8 mouse cellular contexts compared by ENCODE assay signal in genomic region chr5:130222146-130223004, GRCm38 (mm10). TPM values are rescaled to one million over a fixed set of nuclear protein-coding genes. Genes with fewer than 3 reads are reported as not detected.
DNase-seq lines count a peak whose midpoint lies in the region; ATAC-seq and TF ChIP-seq lines count a peak whose summit lies in the region.

No protein-coding gene starts in this region.

- H3K4me3 ChIP-seq in embryonic facial prominence, embryonic 12.5 days, result peak overlapping the region; percentile 99
- H3K4me3 ChIP-seq in limb, embryonic 11.5 days (ENCODE audit: low read depth, low read length), result peak overlapping the region; percentile 91
- H3K4me3 ChIP-seq in midbrain, embryonic 13.5 days (replicated peaks), result peak overlapping the region; percentile 99
- H3K4me3 ChIP-seq in small intestine, adult 2 months (ENCODE audit: low read depth, low read length), result peak overlapping the region; percentile 93

- WGBS in embryonic facial prominence, embryonic 12.5 days, result under 1% methylated on average over 88 of the region's 88 CpGs
- WGBS in limb, embryonic 11.5 days, result under 1% methylated on average over 81 of the region's 88 CpGs
- WGBS in midbrain, embryonic 13.5 days, result under 1% methylated on average over 88 of the region's 88 CpGs
- WGBS in small intestine, adult 2 months, result under 1% methylated on average over 87 of the region's 88 CpGs

- DNase-seq in 3T3-L1 (ENCODE audit: low read depth, low spot score), result peak; percentile 81
- peak; percentile 93 to 94 for DNase-seq in adrenal gland, postnatal 36 days
- peak; percentile 96 to 99 for DNase-seq in heart, adult 18-20 months
- peak; percentile 96 for DNase-seq in kidney, adult 18-20 months
- peak; percentile 96 for DNase-seq in limb, embryonic 11.5 days (ENCODE audit: low spot score)

- H3K9me3 ChIP-seq in embryonic facial prominence, embryonic 12.5 days, result no peaks in the 10 kb centered on the region
- no peaks in the 10 kb centered on the region for H3K9me3 ChIP-seq in limb, embryonic 11.5 days (ENCODE audit: control insufficient read depth, low read length)
- no peaks in the 10 kb centered on the region for H3K9me3 ChIP-seq in midbrain, embryonic 13.5 days

- peaks cover 14% of the 10 kb centered on the region for H3K4me1 ChIP-seq in embryonic facial prominence, embryonic 12.5 days
- 0 out of 2 replicates have a peak, but pooled peaks cover 5% of the 10 kb centered on the region for H3K4me1 ChIP-seq in limb, embryonic 11.5 days (ENCODE audit: control insufficient read depth, insufficient read depth, low read length)
- peaks cover 25% of the 10 kb centered on the region for H3K4me1 ChIP-seq in midbrain, embryonic 13.5 days (replicated peaks)
- peaks cover 19% of the 10 kb centered on the region; the same call in 1 of the 2 replicates for H3K4me1 ChIP-seq in small intestine, adult 2 months (ENCODE audit: control insufficient read depth, insufficient read depth, insufficient read length, low read length)

- peak; percentile 61 for ATAC-seq in embryonic facial prominence, embryonic 12.5 days (ENCODE audit: insufficient number of reproducible peaks, insufficient read depth, low FRiP score, low TSS enrichment)
- peak; percentile 82 for ATAC-seq in limb, embryonic 11.5 days (ENCODE audit: insufficient number of reproducible peaks, low FRiP score, low TSS enrichment, low read depth)
- peak; percentile 88 for ATAC-seq in midbrain, embryonic 13.5 days

- H3K27ac ChIP-seq in embryonic facial prominence, embryonic 12.5 days, result peak overlapping the region; percentile 85
- H3K27ac ChIP-seq in limb, embryonic 11.5 days (replicated peaks; ENCODE audit: low read depth, low read length), result peak overlapping the region; percentile 45; the same call in 1 of the 2 replicates
- peak overlapping the region; percentile 83 for H3K27ac ChIP-seq in midbrain, embryonic 13.5 days
- H3K27ac ChIP-seq in small intestine, adult 2 months (ENCODE audit: insufficient read depth, low read depth, low read length), result peak overlapping the region; percentile 68; the same call in 1 of the 2 replicates

- peak overlapping the region; percentile 70 for H3K4me2 ChIP-seq in embryonic facial prominence, embryonic 12.5 days (replicated peaks)
- H3K4me2 ChIP-seq in limb, embryonic 11.5 days (ENCODE audit: low read depth, severe bottlenecking), result peak overlapping the region; percentile 64
- H3K4me2 ChIP-seq in midbrain, embryonic 13.5 days (replicated peaks), result peak overlapping the region; percentile 70

- no peak; the same call in 1 of the 2 replicates for TF ChIP-seq CTCF in small intestine, adult 2 months (IDR thresholded peaks at IDR 0.05; ENCODE audit: extremely low read depth, insufficient read length, insufficient replicate concordance, low read depth, low read length)

- peak overlapping the region; percentile 95 for H3K9ac ChIP-seq in embryonic facial prominence, embryonic 12.5 days
- peak overlapping the region; percentile 94 for H3K9ac ChIP-seq in limb, embryonic 11.5 days (ENCODE audit: low read length)
- peak overlapping the region; percentile 97 for H3K9ac ChIP-seq in midbrain, embryonic 13.5 days (replicated peaks)

- no peaks in the 10 kb centered on the region for H3K27me3 ChIP-seq in embryonic facial prominence, embryonic 12.5 days
- H3K27me3 ChIP-seq in limb, embryonic 11.5 days (ENCODE audit: control insufficient read depth, insufficient read depth, low read length), result no peaks in the 10 kb centered on the region
- H3K27me3 ChIP-seq in midbrain, embryonic 13.5 days, result no peaks in the 10 kb centered on the region
- H3K27me3 ChIP-seq in small intestine, adult 2 months (ENCODE audit: control insufficient read depth, insufficient read depth, low read length), result no peaks in the 10 kb centered on the region

- peak; percentile 38; the same call in 1 of the 2 replicates for TF ChIP-seq POLR2A in small intestine, adult 2 months (IDR thresholded peaks at IDR 0.05; ENCODE audit: low read depth, low read length)

- H3K36me3 ChIP-seq in embryonic facial prominence, embryonic 12.5 days, result peaks cover 3% of the 10 kb centered on the region; the same call in 1 of the 2 replicates
- H3K36me3 ChIP-seq in limb, embryonic 11.5 days (ENCODE audit: control insufficient read depth, insufficient read depth, low read length), result no peaks in the 10 kb centered on the region
- no peaks in the 10 kb centered on the region for H3K36me3 ChIP-seq in midbrain, embryonic 13.5 days
- H3K36me3 ChIP-seq in small intestine, adult 2 months (ENCODE audit: control insufficient read depth, insufficient read depth, low read length), result no peaks in the 10 kb centered on the region

RNA-seq across cellular contexts. Expression of gene Tmem248, which starts 5.5 kb away (rescaled TPM):
- 10 to 100 TPM; 68.0 to 74.2 TPM for total RNA-seq in adrenal gland, postnatal 36 days (2021)
- polyA plus RNA-seq in embryonic facial prominence, embryonic 12.5 days (2016; fragmentation: Nextera tagmentation; extraction: Ambion mirVana), result 37.6 and 38.2 TPM in 2 replicates
- total RNA-seq in heart, adult 18-20 months (2021), result 10 to 100 TPM; 37.1 to 39.8 TPM
- 36.0 and 39.2 TPM in 2 replicates for polyA plus RNA-seq in limb, embryonic 11.5 days (2014; fragmentation: Nextera tagmentation; extraction: Ambion mirVana)
- 22.7 and 24.0 TPM in 2 replicates for polyA plus RNA-seq in midbrain, embryonic 13.5 days (2015; fragmentation: Nextera tagmentation; extraction: Ambion mirVana)
- polyA plus RNA-seq in small intestine, adult 2 months (2012; rRNA removed), result 18.7 and 23.6 TPM in 2 replicates

RNA-seq across cellular contexts. Expression of gene Sbds, which starts 33.0 kb away (rescaled TPM):
- total RNA-seq in adrenal gland, postnatal 36 days (2021), result 100 to 1,000 TPM; 109 TPM
- 67.2 and 67.7 TPM in 2 replicates for polyA plus RNA-seq in embryonic facial prominence, embryonic 12.5 days (2016; fragmentation: Nextera tagmentation; extraction: Ambion mirVana)
- total RNA-seq in heart, adult 18-20 months (2021), result 10 to 100 TPM; 52.0 to 55.9 TPM
- polyA plus RNA-seq in limb, embryonic 11.5 days (2014; fragmentation: Nextera tagmentation; extraction: Ambion mirVana), result 61.3 and 63.3 TPM in 2 replicates
- 61.2 and 63.6 TPM in 2 replicates for polyA plus RNA-seq in midbrain, embryonic 13.5 days (2015; fragmentation: Nextera tagmentation; extraction: Ambion mirVana)
- 13.0 and 24.2 TPM in 2 replicates for polyA plus RNA-seq in small intestine, adult 2 months (2012; rRNA removed)

RNA-seq across cellular contexts. Expression of gene Tyw1, which starts 33.0 kb away (rescaled TPM):
- total RNA-seq in adrenal gland, postnatal 36 days (2021), result 10 to 100 TPM; 28.1 to 32.3 TPM
- 29.8 and 30.4 TPM in 2 replicates for polyA plus RNA-seq in embryonic facial prominence, embryonic 12.5 days (2016; fragmentation: Nextera tagmentation; extraction: Ambion mirVana)
- total RNA-seq in heart, adult 18-20 months (2021), result 1 to 10 TPM; 6.4 to 9.1 TPM
- 30.5 and 32.6 TPM in 2 replicates for polyA plus RNA-seq in limb, embryonic 11.5 days (2014; fragmentation: Nextera tagmentation; extraction: Ambion mirVana)
- polyA plus RNA-seq in midbrain, embryonic 13.5 days (2015; fragmentation: Nextera tagmentation; extraction: Ambion mirVana), result 24.8 and 25.4 TPM in 2 replicates
- 5.7 and 5.8 TPM in 2 replicates for polyA plus RNA-seq in small intestine, adult 2 months (2012; rRNA removed)

RNA-seq across cellular contexts. Expression of gene Rabgef1, which starts 50.8 kb away (rescaled TPM):
- total RNA-seq in adrenal gland, postnatal 36 days (2021), result 10 to 100 TPM; 39.3 to 47.9 TPM
- polyA plus RNA-seq in embryonic facial prominence, embryonic 12.5 days (2016; fragmentation: Nextera tagmentation; extraction: Ambion mirVana), result 26.3 and 30.3 TPM in 2 replicates
- 10 to 100 TPM; 23.4 to 24.9 TPM for total RNA-seq in heart, adult 18-20 months (2021)
- 23.6 and 23.7 TPM in 2 replicates for polyA plus RNA-seq in limb, embryonic 11.5 days (2014; fragmentation: Nextera tagmentation; extraction: Ambion mirVana)
- 39.7 and 40.3 TPM in 2 replicates for polyA plus RNA-seq in midbrain, embryonic 13.5 days (2015; fragmentation: Nextera tagmentation; extraction: Ambion mirVana)
- 7.6 and 11.5 TPM in 2 replicates for polyA plus RNA-seq in small intestine, adult 2 months (2012; rRNA removed)

Comparison
In these comparisons a context has a peak if more than half of its experiments do, and no peak if none do; other contexts are left out.
1. Peak in every context shown above with its lines: DNase-seq, ATAC-seq, H3K4me3 ChIP-seq and H3K27ac ChIP-seq.